16 mouse cellular contexts compared by ENCODE assay signal in the genomic region with DNA sequence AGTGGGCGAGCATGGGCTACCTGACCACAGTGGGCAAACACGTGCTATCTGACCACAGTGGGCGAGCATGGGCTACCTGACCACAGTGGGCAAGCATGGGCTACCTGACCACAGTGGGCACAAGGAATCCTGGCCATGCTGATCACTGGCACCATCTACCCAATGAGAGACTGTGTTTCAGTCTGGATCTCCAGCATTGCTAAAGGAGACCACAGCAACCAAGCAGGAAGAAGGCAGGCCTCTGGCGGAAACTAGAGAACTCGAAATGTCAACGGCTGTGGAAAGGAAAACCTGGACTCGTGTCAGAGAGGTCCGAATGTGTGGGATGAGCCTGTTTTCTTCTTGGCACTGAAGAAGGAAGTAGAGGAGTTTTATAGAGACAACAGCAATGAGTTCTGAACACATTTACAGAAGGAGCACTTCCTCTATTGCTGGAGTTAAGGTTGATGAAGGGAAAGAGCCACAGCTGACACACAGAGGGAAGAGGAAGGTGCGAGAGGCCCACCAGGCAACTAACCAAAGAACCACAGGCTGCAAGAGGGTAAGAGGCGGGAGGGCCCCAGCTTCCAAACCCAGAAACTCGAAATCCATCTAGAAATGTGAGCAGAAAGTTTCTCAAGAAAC.
DNase-seq lines count a peak whose midpoint lies in the region; ATAC-seq and TF ChIP-seq lines count a peak whose summit lies in the region.
"Had no signal": no experiment of that assay in that cellular context is flagged by ENCODE, and none has a peak within 500 bp of the region (broad histone marks: within the 10 kb centered on the region; RNA-seq: fewer than 3 reads in every experiment).

No protein-coding gene starts in this region.

- no peaks in the 10 kb centered on the region for H3K4me1 ChIP-seq in heart, postnatal 0 days (ENCODE audit: control insufficient read depth, insufficient read depth)
- H3K4me1 ChIP-seq in hindbrain, embryonic 16.5 days (ENCODE audit: control insufficient read depth, insufficient read depth, low read depth, low read length) = no peaks in the 10 kb centered on the region; the same call in 1 of the 2 replicates
- H3K4me1 ChIP-seq in forebrain, embryonic 13.5 days = peaks cover 7% of the 10 kb centered on the region

- peak; percentile 20 for DNase-seq in heart, postnatal 0 days (ENCODE audit: low spot score)
- no peak for DNase-seq in heart, postnatal 36 days
- peak; percentile 19 for DNase-seq in thymus, postnatal 14 days
- DNase-seq in thymus, postnatal 36 days = no peak
- DNase-seq in gastrocnemius, adult 8-10 months (ENCODE audit: low spot score in 2 of 2) = no peak
- DNase-seq: cerebellum, adult 8-10 months; heart, adult 11 months; kidney, adult 18-20 months; kidney, postnatal 36 days; left cerebral cortex, postnatal 4 days had no signal

- 71% methylated on average over 11 of the region's 11 CpGs for whole genome bisulfite sequencing in heart, postnatal 0 days
- WGBS in hindbrain, embryonic 16.5 days = 94% methylated on average over 11 of the region's 11 CpGs
- WGBS in forebrain, embryonic 13.5 days = 93% methylated on average over 11 of the region's 11 CpGs

- no peak overlapping the region for H3K4me2 ChIP-seq in heart, postnatal 0 days (ENCODE audit: low read depth, low read length)
- no peak overlapping the region for H3K4me2 ChIP-seq in hindbrain, embryonic 16.5 days (ENCODE audit: low read length)
- H3K4me2 ChIP-seq in forebrain, embryonic 13.5 days = no peak overlapping the region
- H3K4me2 ChIP-seq: lung, embryonic 15.5 days; neural tube, embryonic 13.5 days had no signal

- H3K4me3 ChIP-seq in heart, postnatal 0 days (ENCODE audit: low read depth, low read length) = no peak overlapping the region
- no peak overlapping the region for H3K4me3 ChIP-seq in hindbrain, embryonic 16.5 days (ENCODE audit: low read length)
- no peak overlapping the region for H3K4me3 ChIP-seq in forebrain, embryonic 13.5 days
- H3K4me3 ChIP-seq: lung, embryonic 15.5 days; neural tube, embryonic 13.5 days had no signal

- no peak overlapping the region for H3K9ac ChIP-seq in heart, postnatal 0 days (replicated peaks; ENCODE audit: low read depth, low read length)
- no peak overlapping the region for H3K9ac ChIP-seq in hindbrain, embryonic 16.5 days (ENCODE audit: low read depth, low read length)
- H3K9ac ChIP-seq in forebrain, embryonic 13.5 days = no peak overlapping the region
- H3K9ac ChIP-seq: lung, embryonic 15.5 days; neural tube, embryonic 13.5 days had no signal

- intact Hi-C loops in heart, postnatal 36 days (cut with DNase I) = no loop called here

- TF ChIP-seq EP300 in heart, postnatal 0 days (IDR thresholded peaks at IDR 0.05; ENCODE audit: low read depth) = no peak

- TF ChIP-seq CTCF in heart, postnatal 0 days (IDR thresholded peaks at IDR 0.05; ENCODE audit: low read depth) = no peak

- no peak overlapping the region for H3K27ac ChIP-seq in heart, postnatal 0 days (ENCODE audit: low read depth)
- H3K27ac ChIP-seq in hindbrain, embryonic 16.5 days (ENCODE audit: low read depth, low read length) = no peak overlapping the region
- H3K27ac ChIP-seq in forebrain, embryonic 13.5 days = no peak overlapping the region
- H3K27ac ChIP-seq: hindbrain, postnatal 0 days; lung, embryonic 15.5 days; neural tube, embryonic 13.5 days had no signal

- H3K27me3 ChIP-seq in heart, postnatal 0 days (ENCODE audit: control insufficient read depth, insufficient read depth, low read length) = no peaks in the 10 kb centered on the region
- no peaks in the 10 kb centered on the region for H3K27me3 ChIP-seq in hindbrain, embryonic 16.5 days (replicated peaks; ENCODE audit: control insufficient read depth, insufficient read depth, low read length)
- H3K27me3 ChIP-seq in forebrain, embryonic 13.5 days = no peaks in the 10 kb centered on the region
- H3K27me3 ChIP-seq: lung, embryonic 15.5 days; neural tube, embryonic 13.5 days had no signal

- no peaks in the 10 kb centered on the region for H3K36me3 ChIP-seq in heart, postnatal 0 days (replicated peaks; ENCODE audit: control insufficient read depth, insufficient read depth, low read length)
- H3K36me3 ChIP-seq in hindbrain, embryonic 16.5 days (ENCODE audit: control insufficient read depth, insufficient read depth, low read length) = no peaks in the 10 kb centered on the region
- H3K36me3 ChIP-seq in forebrain, embryonic 13.5 days (ENCODE audit: poor library complexity, severe bottlenecking) = no peaks in the 10 kb centered on the region
- H3K36me3 ChIP-seq: lung, embryonic 15.5 days; neural tube, embryonic 13.5 days had no signal

- no peaks in the 10 kb centered on the region for H3K9me3 ChIP-seq in heart, postnatal 0 days (replicated peaks; ENCODE audit: control insufficient read depth, low read length)
- H3K9me3 ChIP-seq in hindbrain, embryonic 16.5 days (ENCODE audit: control insufficient read depth, low read length) = no peaks in the 10 kb centered on the region
- peaks cover 6% of the 10 kb centered on the region; the same call in 1 of the 2 replicates for H3K9me3 ChIP-seq in forebrain, embryonic 13.5 days (replicated peaks)
- H3K9me3 ChIP-seq: lung, embryonic 15.5 days had no signal

- ATAC-seq in heart, postnatal 0 days (ENCODE audit: insufficient read depth, low read depth) = no peak
- ATAC-seq in megakaryocyte, adult 5-6 weeks (ENCODE audit: poor library complexity, severe bottlenecking) = peak; percentile 92
- no peak for ATAC-seq in hindbrain, embryonic 16.5 days
- ATAC-seq in forebrain, embryonic 13.5 days = no peak
- ATAC-seq: hindbrain, postnatal 0 days had no signal

Comparison
In these comparisons a context has a peak if more than half of its experiments do, and no peak if none do; other contexts are left out.
1. DNase-seq: peak in heart, postnatal 0 days (single experiment) and thymus, postnatal 14 days (single experiment); none in heart, postnatal 36 days (0 of 2), thymus, postnatal 36 days (0 of 2) and gastrocnemius, adult 8-10 months (0 of 2).